In genomic region chr2:25460135-25460534, GRCm38 (mm10) we compare ENCODE assay signal across 1 mouse cellular context.
TF ChIP-seq lines count a peak whose summit lies in the region.

No protein-coding gene starts in this region.

TF ChIP-seq in CH12.LX, 34 proteins besides CTCF, POLR2A, EP300 and RAD21:
- TF ChIP-seq PAX5 (IDR thresholded peaks at IDR 0.05; ENCODE audit: low read length) (no peak), RCOR1 (conservative IDR thresholded peaks at IDR 0.05; ENCODE audit: low read depth, low read length) (no peak)
